Mouse (Mus musculus) heart, embryonic 11.5 days (tissue): Measurements from ENCODE around the gene Gm15091. TPM values are rescaled to one million over a fixed set of nuclear protein-coding genes. Genes with fewer than 3 reads are reported as not detected.
"Not testable (repeated sequence)": the region's sequence is repeated elsewhere in the genome, so short reads cannot be mapped to it uniquely, and the experiment has no call there.

Experiments
- ATAC-seq: fragments of 200-750 bp; cut with Nextera tagmentation; replicated peaks from 2 replicates; pipeline ENCODE4 v1.8.0; 2017; ENCODE audit warnings: moderate library complexity; ENCODE audit not compliant: insufficient number of reproducible peaks, low FRiP score, low TSS enrichment
- H3K27ac ChIP-seq: fragments of 300-500 bp; sonication (generic); 2 replicates; pipeline ENCODE4 v1.5.1; 2014; ENCODE audit warnings: mild to moderate bottlenecking, low read depth, low read length
- H3K27me3 ChIP-seq: fragments of 300-500 bp; sonication (generic); 2 replicates; pipeline ENCODE4 v1.6.1; 2014; ENCODE audit warnings: mild to moderate bottlenecking, low read length, mixed read lengths; ENCODE audit not compliant: control insufficient read depth, insufficient read depth
- H3K36me3 ChIP-seq: fragments of 300-500 bp; sonication (generic); 2 replicates; pipeline ENCODE4 v1.6.1; 2014; ENCODE audit warnings: mild to moderate bottlenecking, low read length, moderate library complexity, mixed read lengths; ENCODE audit not compliant: control insufficient read depth, insufficient read depth
- H3K4me1 ChIP-seq: fragments of 300-500 bp; sonication (generic); 2 replicates; pipeline ENCODE4 v1.6.1; 2014; ENCODE audit warnings: low read length; ENCODE audit not compliant: control insufficient read depth, insufficient read depth
- H3K4me2 ChIP-seq: fragments of 300-500 bp; sonication (generic); 2 replicates; pipeline ENCODE4 v1.6.1; 2014; ENCODE audit warnings: mild to moderate bottlenecking, moderate library complexity
- H3K4me3 ChIP-seq: fragments of 300-500 bp; sonication (generic); 2 replicates; pipeline ENCODE4 v1.5.1; 2014; ENCODE audit warnings: low read depth, low read length
- H3K9ac ChIP-seq: fragments of 300-500 bp; sonication (generic); 2 replicates; pipeline ENCODE4 v1.6.1; 2014; ENCODE audit warnings: mild to moderate bottlenecking, low read depth, low read length, moderate library complexity
- H3K9me3 ChIP-seq: fragments of 300-500 bp; sonication (generic); replicated peaks from 2 replicates; pipeline ENCODE4 v1.6.1; 2016; ENCODE audit warnings: low read length; ENCODE audit not compliant: control insufficient read depth
- WGBS: fragments of 180-500 bp; shearing (Covaris S2); extraction: QIAGEN DNeasy Blood & Tissue Kit; methylation state at CpG from one replicate; pipeline ENCODE4 v1.1.7; 2014; ENCODE audit not compliant: insufficient replicate concordance; 5-methylcytosine and 5-hydroxymethylcytosine counted together
- polyA plus RNA-seq: library from polyadenylated mRNA; unstranded; fragments of >200 nt; fragmentation: Nextera tagmentation; extraction: Ambion mirVana; gene quantifications from 2 replicates; pipeline ENCODE4 v1.2.1, GENCODE M21; 2014

The Gm15091 gene
- not detected in 2 replicates for polyA plus RNA-seq

DNA sequence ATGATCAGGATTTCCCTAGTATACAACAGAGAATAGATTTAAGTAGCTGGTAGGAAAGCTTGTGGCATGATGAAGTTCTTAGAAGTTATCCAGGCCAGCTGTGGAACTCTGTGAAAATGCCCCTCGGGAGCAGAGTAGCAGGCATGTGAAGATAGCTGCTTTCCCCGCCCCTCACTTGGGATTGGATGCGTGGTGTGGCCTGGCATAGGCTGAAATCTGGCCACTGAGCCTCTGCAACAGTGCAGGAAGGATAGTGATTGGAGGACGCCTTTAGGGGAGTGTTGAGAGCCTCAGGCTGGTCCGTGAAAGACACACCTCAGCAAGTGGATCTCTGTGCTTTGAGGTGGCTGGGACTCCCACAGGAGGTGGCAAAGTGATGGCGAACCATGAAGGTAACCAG is at the start of gene Gm15091:
TSS of gene Gm15091 (plus strand) at position 301 of the 400 bp plus-strand sequence.
- H3K27ac ChIP-seq, H3K4me1 ChIP-seq, H3K9me3 ChIP-seq, H3K27me3 ChIP-seq, H3K4me3 ChIP-seq, H3K4me2 ChIP-seq, ATAC-seq, H3K9ac ChIP-seq, H3K36me3 ChIP-seq: not testable (repeated sequence)
- 58% methylated on average over 5 of the region's 6 CpGs for WGBS

Other genes starting within 250 kb of the Gm15091 start
- not detected in 2 replicates for gene Gm15097, start 157.2 kb upstream of the Gm15091 start, polyA plus RNA-seq